Mouse (Mus musculus) adrenal gland, postnatal 14 days (tissue): ENCODE data around the gene Myo16. TPM values are rescaled to one million over a fixed set of nuclear protein-coding genes. Genes with fewer than 3 reads are reported as not detected.

Experiments
- DNase-seq: peaks from one replicate; pipeline ENCODE4 v3.0.0; 2021; ENCODE audit warnings: mixed read lengths
- total RNA-seq: library from RNA; stranded (reverse); gene quantifications from 2 replicates; pipeline ENCODE4 v1.2.3, GENCODE M21; 2021

The Myo16 gene
- total RNA-seq, 1 experiment from 2014 or later, result not detected

DNA sequence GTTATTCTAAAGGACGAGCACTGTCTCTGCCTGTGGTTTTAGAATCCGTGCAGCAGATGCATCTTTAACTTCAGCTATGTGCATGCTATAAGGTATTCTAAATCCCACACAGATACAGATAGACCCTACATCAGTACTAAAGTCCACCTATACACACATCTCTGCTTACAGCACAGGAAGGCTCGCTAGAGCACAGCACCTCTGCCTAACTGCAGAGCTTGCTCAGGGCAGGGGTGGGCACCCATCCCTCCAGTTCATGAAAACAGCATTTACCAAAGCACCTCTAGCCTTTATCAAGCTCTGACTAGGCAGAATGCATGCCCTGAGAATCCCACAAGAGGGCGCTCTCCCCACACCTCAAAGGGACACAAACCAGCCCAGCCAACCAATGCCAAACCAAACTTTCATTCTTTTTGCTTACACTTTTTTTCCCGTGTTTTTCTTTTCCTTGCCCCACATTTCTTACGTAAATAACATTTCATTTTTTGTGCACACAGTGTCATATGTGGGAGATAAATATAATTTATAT, 261.0 kb downstream of the Myo16 start:
- peak; percentile 87 for DNase-seq

DNA sequence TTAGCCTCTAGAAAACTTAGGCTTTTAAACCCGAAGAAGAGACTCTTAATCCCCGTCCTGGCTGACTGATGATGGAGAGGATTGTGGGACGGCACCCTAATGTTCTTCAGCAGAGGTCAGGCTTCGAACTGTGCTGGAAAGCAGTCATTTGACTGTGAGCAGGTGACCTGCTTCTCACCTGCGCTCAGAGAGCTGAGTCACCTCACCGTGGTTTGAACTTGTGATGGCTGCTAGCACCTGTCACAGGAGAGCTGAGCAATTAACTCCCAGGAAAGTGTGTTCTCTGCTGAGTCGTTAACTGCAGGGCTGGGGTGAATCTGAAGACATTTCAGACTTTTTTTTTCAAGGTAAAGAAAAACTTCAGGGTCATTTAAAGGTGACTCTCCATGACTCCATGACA, 261.6 kb downstream of the Myo16 start:
- DNase-seq, result no peak

DNA sequence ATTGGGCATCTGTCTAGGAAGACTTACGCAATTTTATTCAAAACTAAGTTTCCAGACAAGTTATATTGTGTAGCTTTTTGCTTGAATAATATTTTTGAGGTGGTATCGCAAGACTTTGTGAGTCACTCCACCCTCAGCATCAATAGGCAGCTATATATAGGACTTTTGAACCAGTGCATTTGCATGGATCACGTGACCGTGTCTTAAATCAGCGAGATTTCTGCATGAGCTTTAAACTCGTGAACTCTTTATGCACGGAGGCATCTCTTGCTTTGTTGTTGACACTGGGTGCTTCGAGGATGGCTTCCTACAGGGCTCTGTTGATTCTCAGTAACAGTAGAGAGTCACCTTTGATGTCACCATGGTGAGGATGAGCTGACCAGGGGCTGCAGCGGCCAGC, 262.2 kb downstream of the Myo16 start:
- DNase-seq, result no peak

DNA sequence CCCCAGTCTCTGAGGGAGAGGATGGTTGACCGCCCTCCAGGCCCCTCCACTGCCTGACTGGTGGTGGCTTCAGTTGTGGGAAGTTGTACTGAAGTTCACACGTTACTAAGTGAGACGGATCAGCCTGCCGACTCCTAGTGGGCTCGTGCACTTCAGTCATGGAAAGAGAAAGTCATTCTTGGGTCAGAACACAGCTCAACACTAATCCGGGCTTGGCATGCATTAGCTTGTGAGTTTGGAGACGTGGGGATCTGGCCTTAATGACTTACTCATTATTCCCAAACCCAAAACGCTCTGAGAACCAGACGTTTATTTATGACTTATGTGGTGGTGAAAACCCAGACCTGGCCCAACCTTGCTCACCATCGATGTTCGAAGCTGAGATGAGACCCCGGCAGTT, 263.1 kb downstream of the Myo16 start:
- DNase-seq, result no peak

DNA sequence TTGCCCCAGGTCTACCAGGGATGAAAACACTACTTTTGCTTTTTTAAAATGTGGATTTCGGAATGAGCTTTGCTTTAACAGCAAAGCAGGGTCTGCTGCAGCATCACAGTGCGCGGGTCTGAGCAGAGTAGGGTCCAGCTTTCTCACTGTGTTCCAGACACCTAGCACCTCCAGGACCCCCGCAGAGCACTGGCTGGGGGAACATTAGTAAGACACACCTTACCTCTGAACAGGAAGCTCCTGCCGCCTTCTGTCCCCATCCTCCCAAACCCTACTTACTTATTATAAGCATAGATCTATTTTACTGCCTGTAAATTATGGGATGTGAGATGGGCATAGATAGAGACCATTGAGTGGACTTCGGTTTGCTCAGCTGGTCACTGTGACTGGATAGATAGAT, 263.6 kb downstream of the Myo16 start:
- DNase-seq, result no peak

DNA sequence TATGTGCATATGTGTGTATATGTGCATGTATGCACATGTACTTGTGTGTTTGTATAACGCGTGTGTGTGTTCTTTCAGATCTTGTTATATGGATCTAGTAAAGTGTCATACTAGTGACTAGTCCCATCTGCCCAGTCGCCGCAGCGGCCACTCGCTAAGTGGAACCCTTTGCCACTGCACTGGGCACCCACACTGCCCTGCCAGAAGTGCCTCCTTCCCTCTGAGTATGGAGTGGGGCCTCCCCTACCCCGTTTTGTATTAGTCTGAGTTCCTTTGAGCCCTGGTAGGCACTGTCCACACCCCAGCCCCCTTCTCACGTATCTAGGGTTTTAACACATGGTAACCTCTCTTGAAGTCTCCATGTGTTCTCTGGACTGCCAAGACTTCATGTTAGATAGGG, 264.3 kb downstream of the Myo16 start:
- no peak for DNase-seq

DNA sequence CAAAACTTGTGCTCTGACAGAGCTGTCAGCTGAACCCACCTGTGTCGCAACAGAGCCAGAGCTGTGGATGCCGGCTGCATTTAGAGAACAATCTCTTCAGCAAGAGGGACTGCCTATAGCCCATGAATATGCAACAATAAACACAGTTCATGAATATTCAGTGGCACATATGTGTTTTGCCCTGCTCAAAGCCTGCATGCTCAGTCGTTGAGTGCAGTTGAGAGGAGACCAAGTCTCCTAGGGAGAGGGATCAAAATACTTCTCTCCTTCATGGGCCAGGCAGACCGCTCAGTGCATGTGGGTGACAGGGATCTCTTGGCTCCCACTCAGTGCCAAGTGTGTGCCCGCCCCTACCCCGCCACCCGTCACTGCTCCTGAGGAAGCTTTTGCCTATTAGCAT, 265.3 kb downstream of the Myo16 start:
- no peak for DNase-seq

DNA sequence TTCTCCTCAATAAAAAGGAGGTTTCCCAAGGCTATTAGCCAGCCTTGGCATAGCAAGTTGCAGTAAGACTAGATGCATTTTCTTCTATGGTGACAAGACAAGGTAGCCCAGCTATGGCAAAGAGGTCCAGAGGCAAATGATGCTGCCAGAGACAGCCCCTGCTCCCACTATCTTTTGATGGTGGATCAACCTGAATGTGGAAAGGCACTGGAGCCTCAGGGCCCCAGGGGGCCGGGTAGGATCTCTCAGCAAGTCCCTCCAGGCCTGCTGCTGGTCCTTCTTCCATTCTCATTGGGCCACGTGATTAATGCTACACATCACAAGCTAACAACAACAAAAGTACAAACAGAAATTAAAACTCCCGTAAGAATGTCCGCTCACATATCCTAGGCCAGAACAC, 266.0 kb downstream of the Myo16 start:
- no peak for DNase-seq

DNA sequence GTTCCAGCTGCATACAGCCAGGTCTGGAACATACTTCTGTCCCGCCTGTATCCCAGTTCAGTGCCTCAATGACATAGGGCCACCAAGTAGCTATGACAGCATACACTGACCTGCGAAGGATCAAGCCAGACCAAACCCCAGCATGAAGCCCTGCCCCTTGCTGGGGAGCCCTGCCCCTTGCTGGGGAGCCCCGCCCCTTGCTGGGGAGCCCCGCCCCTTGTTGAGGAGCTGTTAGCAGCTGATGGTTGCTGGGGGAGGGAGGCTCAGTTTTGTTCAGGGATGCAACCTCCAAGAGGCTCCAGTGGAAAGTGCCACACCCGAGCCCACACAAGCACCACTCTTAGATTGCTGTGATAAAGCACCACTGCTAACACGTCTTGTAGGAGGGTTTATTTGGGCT, 266.8 kb downstream of the Myo16 start:
- DNase-seq, result no peak

DNA sequence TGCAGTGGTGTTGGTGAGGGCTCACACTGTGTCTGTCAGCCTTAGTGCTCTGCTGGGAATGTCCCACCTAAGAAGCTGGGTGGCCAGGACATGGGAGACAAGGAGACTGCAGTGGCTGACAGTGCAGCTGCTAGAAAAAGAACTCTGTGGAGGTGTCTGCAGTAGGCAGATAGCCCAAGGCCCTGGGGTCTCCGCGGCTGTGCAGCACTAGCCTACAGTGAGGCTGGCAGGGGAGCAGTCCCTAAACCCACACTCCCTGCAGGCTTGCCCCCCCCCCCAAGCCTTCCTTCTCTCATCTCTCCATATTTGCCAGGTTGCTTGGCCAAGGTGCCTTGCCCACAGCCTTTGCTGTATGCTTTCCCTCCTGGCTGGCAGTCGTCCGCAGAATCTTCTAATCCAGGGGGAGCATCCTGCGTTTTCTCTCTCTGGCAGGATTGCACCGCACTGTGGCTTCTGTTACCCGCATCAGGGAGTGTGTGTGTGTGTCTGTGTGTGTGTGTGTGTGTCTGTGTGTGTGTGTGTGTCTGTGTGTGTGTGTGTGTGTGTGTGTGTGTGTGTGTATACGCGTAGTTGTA, 267.9 kb downstream of the Myo16 start:
- no peak for DNase-seq

DNA sequence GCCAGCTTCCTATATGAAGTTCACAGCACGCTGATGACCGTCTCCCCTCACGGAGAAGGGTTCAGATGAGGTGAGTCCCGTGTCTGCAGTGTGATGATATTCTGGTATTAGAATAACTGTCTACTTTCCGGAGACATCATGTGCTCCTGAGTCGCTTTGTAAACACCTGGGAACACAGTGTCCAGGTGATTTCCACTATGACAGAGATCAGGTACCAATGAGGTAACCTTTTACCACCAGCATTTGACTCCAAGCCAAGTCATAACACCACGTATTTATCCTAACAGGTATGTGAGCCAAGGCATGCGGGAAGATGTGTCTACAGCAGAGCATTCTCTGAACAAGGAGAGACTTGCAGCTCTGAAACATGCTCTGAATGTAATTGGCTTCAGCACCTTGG, 281.8 kb downstream of the Myo16 start:
- DNase-seq, result no peak

DNA sequence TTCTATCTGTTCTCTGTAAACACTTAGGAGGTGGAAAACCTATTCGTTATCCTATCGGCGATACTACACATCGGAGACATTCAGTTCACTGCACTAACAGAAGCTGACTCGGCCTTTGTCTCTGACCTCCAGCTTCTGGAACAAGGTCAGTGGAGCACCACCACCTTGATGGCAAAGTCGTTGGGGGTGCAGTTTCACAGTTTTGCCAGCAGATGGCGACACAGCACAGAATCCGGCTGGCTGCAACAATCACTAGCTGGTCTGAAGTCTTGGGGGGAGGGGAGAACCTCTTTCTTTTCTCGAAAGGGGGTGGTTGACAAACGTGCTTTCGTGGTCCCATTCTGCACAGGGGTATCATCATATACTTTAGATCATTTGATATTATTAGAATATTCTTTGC, 285.1 kb downstream of the Myo16 start:
- peak; percentile 84 for DNase-seq

DNA sequence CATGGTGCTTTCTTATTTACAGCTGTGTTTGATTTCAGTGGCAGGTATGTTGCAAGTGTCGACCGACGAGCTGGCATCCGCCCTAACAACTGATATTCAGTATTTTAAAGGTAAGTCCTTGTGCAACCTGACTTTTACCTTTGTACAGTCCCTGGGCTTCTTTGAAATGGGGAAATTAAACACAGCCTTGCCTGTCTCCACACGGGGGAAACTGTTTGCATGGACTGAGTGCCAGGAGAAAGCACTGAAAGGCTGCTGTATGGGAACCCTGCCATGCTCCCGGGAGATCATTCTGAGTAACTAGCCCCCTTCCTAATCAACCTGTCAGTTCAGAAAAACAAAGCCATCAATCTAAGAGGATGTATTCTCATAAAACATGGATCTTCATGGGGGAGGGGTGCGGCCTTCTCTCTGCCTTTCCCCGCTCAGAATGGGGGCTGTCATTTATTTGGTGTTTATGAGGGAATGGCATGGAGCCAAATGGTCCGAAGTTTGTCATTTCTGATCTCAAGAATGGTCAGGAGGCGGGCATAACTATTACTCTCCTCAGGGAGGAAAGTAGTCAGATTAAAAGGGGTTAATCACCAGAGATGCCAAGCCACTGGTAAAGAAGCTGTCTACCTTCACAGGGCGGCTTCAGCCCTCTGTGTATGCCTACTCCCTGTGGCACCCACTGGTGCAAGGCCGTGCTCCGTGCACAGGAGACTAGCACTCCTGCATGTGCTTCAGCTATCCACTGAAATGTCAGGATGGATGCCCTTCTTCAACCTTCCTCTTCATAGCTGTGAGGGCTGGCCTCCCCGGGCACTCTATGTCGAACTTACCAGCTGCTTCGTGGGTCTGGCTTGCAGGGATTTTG, 286.1 kb downstream of the Myo16 start:
- DNase-seq, result no peak

DNA sequence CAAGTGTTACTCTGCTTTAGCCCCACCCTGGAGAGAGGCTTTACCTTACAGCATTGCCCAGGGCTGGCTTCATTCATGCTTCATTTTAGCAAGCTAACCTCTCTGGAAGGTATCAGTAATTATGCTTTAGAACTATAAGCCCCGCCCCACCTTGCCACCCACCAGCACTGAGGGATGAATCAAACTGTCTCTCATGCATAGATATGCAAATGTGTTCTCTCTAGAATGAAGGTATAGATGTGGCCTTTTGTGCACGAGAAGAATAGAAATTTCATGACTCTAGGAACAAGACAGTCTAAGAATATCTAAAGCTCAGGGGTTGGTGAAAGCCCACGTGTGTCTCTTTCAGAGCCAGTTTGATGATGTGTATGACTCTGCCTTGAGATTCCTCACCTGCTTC, 288.9 kb downstream of the Myo16 start:
- DNase-seq, result no peak

DNA sequence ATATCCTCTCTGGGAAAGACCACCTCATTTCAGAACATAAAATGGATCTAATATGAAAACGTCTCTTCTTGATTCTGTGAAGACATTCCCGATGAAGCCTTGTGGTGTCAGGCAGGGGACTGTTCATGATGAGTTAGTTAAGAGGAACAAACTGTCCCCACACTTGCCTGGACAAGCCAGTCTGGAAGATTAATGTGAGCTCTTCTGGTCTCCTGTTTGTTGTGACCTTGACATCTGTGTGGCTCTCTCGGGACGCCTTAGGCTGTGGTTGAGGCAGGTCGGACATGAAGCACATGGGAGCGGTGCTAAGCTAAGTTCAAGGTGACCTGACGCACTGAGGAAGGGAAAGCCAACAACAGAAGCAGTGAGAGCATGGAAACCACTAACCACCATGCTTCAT, 291.3 kb downstream of the Myo16 start:
- DNase-seq, result peak; percentile 29

DNA sequence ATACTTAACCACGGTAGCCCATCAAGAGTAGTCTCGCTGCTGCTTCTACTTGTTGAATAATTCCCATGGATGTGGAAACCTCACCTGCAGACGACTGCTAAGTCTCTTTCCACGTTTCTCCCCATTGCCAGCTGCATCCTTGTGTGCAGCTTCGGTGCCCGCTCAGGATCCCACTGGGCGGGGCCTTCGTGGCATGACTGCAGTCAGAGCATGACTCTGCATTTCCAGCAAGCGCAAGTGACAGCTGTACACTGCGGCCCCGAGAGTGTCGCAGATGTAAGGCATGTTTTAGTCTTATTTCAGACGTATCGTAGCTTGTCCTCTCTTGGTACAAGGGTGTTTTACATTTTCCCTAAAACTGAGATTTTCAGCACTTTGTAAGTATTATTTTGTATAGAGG, 294.8 kb downstream of the Myo16 start:
- DNase-seq, result no peak

DNA sequence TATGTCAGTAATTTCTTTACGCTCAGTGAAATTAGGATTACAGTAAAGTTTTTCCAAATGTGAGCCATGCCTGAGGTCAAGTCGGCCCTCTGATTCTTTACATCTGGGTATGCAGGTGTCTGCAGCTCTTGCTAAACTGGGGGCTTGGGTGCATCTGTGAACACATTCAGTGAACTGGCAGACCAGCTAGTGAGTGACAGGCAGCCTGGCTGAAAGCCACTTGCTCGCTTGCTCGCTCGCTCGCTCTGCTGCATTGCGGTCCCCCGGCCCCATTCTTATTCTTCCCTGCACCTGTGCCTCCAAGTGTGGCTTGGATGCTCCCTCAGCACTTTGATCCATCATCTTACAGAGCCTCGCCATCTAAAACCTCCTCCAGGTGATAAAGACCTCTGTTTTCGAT, 299.3 kb downstream of the Myo16 start:
- no peak for DNase-seq

DNA sequence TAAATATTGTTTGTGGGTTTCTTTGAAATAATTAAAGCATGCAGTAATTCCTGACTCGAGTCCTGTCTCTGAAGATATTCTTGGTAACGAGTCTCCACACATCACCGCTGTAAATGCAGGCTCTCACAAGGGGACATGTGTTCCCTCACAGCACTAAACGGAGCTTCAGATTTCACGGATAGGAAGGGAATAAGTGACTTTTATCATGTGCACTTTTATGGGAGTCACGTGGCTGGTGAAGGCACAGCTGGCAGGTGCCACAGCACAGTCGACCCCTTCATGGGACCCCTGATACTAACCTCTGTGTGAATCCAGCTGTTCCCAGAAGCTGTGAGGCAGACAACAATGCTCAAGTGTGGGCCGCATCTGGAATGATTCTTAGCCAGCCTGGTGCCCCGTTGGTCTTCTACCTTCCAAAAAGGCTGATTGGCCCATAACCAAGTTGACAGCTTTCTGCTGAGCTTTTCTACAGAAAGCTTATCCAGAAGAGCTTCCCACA, 304.5 kb downstream of the Myo16 start:
- no peak for DNase-seq

DNA sequence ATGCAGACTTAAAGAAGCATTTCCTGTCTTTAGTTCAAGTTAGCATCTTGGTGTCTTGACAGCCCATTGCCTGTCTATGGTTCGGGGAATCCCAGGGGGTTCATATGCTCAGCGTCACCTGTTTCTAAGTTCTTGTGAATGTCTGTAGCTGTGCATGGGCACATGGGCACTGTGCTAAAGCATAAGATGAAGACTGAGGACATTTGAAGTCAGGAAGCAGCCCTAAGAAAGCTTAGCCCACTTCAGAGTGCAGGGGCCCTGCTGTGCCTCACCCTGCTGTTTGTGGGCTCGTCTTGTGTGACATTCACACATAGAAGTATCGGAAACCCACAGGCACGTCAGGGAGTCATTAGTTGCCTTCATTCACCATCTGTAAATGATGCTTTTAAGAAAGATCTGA, 308.6 kb downstream of the Myo16 start:
- no peak for DNase-seq

DNA sequence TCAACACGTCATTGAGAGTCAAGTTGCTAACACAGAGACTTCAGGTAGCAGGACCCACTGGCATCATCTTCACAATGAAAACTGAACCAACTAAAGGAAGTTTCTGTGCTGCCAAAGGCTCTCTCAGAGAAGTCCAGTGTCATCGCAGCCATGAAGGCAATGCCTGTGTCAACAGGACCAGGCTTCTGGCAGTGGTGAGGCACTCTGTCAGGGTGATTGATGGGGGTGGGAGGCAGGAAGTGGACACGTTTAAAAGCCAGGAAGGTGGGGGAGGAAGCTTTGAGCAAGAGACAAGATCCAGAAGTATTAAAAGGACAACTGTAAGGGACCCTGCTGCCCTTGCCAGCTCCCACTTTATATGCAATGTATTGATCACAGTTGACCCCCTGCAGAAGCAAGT, 314.8 kb downstream of the Myo16 start:
- DNase-seq, result peak; percentile 38

DNA sequence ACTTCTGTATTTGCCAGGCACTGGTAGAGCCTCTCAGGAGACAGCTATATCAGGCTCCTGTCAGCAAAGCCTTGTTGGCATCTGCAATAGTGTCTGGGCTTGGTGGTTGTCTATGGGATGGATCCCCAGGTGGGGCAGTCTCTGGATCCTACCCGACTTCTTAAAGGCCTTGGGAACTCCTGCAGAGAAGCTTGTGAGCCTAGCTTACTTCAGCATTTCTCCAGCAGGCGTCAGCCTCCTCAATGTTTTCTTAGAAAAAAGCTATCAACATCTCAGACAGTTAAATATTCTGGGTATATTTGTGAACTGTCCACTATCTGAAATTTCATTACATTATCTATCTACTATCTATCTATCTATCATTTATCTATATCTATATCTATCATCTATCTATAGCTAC, 315.9 kb downstream of the Myo16 start:
- no peak for DNase-seq

DNA sequence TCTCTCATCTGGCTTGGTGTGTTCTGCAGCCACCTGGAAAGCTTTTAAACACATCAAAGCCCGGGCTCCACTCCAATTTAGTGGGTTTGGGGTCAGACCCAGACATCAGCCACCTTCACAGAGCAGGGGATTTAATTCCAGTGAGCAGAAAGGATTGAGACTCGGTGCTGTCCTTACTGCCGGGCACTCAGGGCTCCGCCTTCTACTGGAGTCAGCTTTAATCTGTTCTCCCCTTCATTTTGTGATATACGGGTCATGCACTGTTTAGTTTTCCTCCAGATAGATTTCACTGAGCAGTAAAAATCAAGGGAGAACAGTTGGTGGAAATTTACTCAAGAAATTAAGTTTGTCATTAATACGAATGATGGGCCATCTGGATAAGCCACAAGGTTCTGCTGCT, 316.6 kb downstream of the Myo16 start:
- DNase-seq, result no peak

DNA sequence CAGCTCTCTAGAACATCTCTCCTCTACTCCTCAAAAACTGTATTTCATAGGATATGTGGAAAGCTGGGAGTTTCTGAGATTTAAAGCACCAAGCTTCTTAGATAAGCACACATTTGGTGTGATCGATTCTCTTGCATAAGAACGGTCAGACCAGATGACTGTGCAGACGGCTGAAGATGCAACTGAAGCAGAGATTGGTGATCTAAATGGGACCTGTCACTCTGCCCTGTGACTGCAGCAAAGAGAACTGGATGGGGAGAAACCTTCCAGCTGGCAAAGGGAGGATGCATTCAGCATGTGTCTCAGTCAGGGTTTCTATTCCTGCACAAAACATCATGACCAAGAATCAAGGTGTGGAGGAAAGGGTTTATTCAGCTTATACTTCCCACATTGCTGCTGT, 318.7 kb downstream of the Myo16 start:
- no peak for DNase-seq

DNA sequence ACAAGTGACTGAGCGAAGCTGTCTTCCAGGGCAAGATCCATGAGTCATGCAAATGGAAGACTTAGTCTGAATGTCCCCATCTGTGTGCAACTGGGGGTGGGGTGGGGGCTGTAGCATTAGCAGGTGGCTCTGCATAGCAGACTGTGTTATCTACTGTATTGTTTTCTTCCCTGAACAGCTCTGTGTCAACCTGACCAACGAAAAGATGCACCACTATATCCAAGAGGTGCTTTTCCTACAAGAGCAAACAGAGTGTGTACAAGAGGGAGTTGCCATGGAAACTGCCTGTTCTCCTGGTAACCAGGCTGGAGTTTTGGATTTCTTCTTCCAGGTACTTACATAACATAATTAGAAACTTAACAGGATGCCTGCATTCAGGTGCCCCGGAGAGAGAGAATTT, 320.7 kb downstream of the Myo16 start:
- no peak for DNase-seq
